ENCODE assay signal across 27 mouse cellular contexts in genomic region chr9:113964415-113964814, GRCm38 (mm10). TPM values are rescaled to one million over a fixed set of nuclear protein-coding genes. Genes with fewer than 3 reads are reported as not detected.
A peak's percentile ranks its signal among the peaks of the same experiment; 100 is the strongest.
DNase-seq lines count a peak whose midpoint lies in the region; ATAC-seq and TF ChIP-seq lines count a peak whose summit lies in the region.
"Had no signal": no experiment of that assay in that cellular context is flagged by ENCODE, and none has a peak within 500 bp of the region (broad histone marks: within the 10 kb centered on the region; RNA-seq: fewer than 3 reads in every experiment).

No protein-coding gene starts in this region.

- H3K4me2 ChIP-seq in liver, embryonic 12.5 days: no peak overlapping the region
- no peak overlapping the region for H3K4me2 ChIP-seq in liver, postnatal 0 days (ENCODE audit: low read depth, low read length)
- no peak overlapping the region for H3K4me2 ChIP-seq in myocyte (ENCODE audit: low read depth)
- no peak overlapping the region for H3K4me2 ChIP-seq in hindbrain, embryonic 11.5 days (replicated peaks; ENCODE audit: low read depth, low read length)
- H3K4me2 ChIP-seq: embryonic facial prominence, embryonic 13.5 days; embryonic facial prominence, embryonic 15.5 days; forebrain, embryonic 12.5 days had no signal

- TF ChIP-seq POLR2A in myocyte (IDR thresholded peaks at IDR 0.05; ENCODE audit: insufficient read length, low read depth): no peak

- H3K27me3 ChIP-seq in liver, embryonic 12.5 days (replicated peaks): no peaks in the 10 kb centered on the region
- H3K27me3 ChIP-seq in liver, postnatal 0 days (ENCODE audit: insufficient read depth, low read length): no peaks in the 10 kb centered on the region
- no peaks in the 10 kb centered on the region for H3K27me3 ChIP-seq in myocyte (ENCODE audit: control insufficient read depth, insufficient read depth, insufficient read length)
- H3K27me3 ChIP-seq in hindbrain, embryonic 11.5 days (ENCODE audit: control insufficient read depth, insufficient read depth, low read length): no peaks in the 10 kb centered on the region
- H3K27me3 ChIP-seq: CH12.LX; embryonic facial prominence, embryonic 13.5 days; embryonic facial prominence, embryonic 15.5 days; forebrain, embryonic 12.5 days; Patski had no signal

- no peak for TF ChIP-seq CTCF in liver, postnatal 0 days (IDR thresholded peaks at IDR 0.05; ENCODE audit: low read depth)

- no peak overlapping the region for H3ac ChIP-seq in myocyte (ENCODE audit: control insufficient read depth, insufficient read length)

- no peak overlapping the region for H3K9ac ChIP-seq in liver, embryonic 12.5 days
- H3K9ac ChIP-seq in liver, postnatal 0 days (replicated peaks): no peak overlapping the region
- no peak overlapping the region for H3K9ac ChIP-seq in hindbrain, embryonic 11.5 days (ENCODE audit: low read depth, low read length)
- H3K9ac ChIP-seq: embryonic facial prominence, embryonic 13.5 days; embryonic facial prominence, embryonic 15.5 days; forebrain, embryonic 12.5 days had no signal

- no peak for TF ChIP-seq EP300 in liver, postnatal 0 days (IDR thresholded peaks at IDR 0.05; ENCODE audit: low read depth)

- H3K9me3 ChIP-seq in liver, embryonic 12.5 days (replicated peaks): no peaks in the 10 kb centered on the region
- no peaks in the 10 kb centered on the region for H3K9me3 ChIP-seq in liver, postnatal 0 days (ENCODE audit: low read length)
- no peaks in the 10 kb centered on the region for H3K9me3 ChIP-seq in hindbrain, embryonic 11.5 days (ENCODE audit: control insufficient read depth, low read length)
- H3K9me3 ChIP-seq: embryonic facial prominence, embryonic 13.5 days; embryonic facial prominence, embryonic 15.5 days; forebrain, embryonic 10.5 days; forebrain, embryonic 12.5 days; G1E had no signal

- 89% methylated on average over 8 of the region's 8 CpGs for WGBS in liver, embryonic 12.5 days (ENCODE audit: insufficient replicate concordance)
- 91% methylated on average over 8 of the region's 8 CpGs for WGBS in liver, postnatal 0 days (ENCODE audit: insufficient replicate concordance)
- WGBS in hindbrain, embryonic 11.5 days: 96% methylated on average over 8 of the region's 8 CpGs

- H3K4me3 ChIP-seq in liver, embryonic 12.5 days: no peak overlapping the region
- no peak overlapping the region for H3K4me3 ChIP-seq in liver, postnatal 0 days (ENCODE audit: low read depth, low read length)
- H3K4me3 ChIP-seq in myocyte: no peak overlapping the region
- H3K4me3 ChIP-seq in hindbrain, embryonic 11.5 days (ENCODE audit: low read depth, low read length): no peak overlapping the region
- H3K4me3 ChIP-seq: embryonic facial prominence, embryonic 13.5 days; embryonic facial prominence, embryonic 15.5 days; erythroblast, embryonic 14.5 days; forebrain, embryonic 10.5 days; forebrain, embryonic 12.5 days had no signal

- H3K36me3 ChIP-seq in liver, embryonic 12.5 days: peaks cover 96% of the 10 kb centered on the region
- H3K36me3 ChIP-seq in liver, postnatal 0 days (replicated peaks; ENCODE audit: insufficient read depth, low read length): peaks cover 85% of the 10 kb centered on the region
- peaks cover 62% of the 10 kb centered on the region for H3K36me3 ChIP-seq in myocyte (ENCODE audit: control insufficient read depth, insufficient read depth)
- H3K36me3 ChIP-seq in hindbrain, embryonic 11.5 days (ENCODE audit: control insufficient read depth, insufficient read depth, low read length): peaks cover 8% of the 10 kb centered on the region

- ATAC-seq in liver, embryonic 12.5 days: no peak
- ATAC-seq in liver, postnatal 0 days: no peak
- no peak for ATAC-seq in hindbrain, embryonic 11.5 days (ENCODE audit: low FRiP score)
- ATAC-seq: activated CD4-positive, CD25-positive, alpha-beta regulatory T cell, adult 4 months; CD4-positive, CD25-positive, alpha-beta regulatory T cell, adult 4 months; forebrain, embryonic 14.5 days; forebrain, embryonic 16.5 days; Patski had no signal

- intact Hi-C loops in heart, postnatal 10 days (cut with DNase I): no loop called here

- H3K79me2 ChIP-seq in myocyte (ENCODE audit: control insufficient read depth, insufficient read depth): no peaks in the 10 kb centered on the region

- DNase-seq in heart, adult 11 months: peak; percentile 80
- DNase-seq in heart, postnatal 10 days: no peak
- no peak for DNase-seq in liver, postnatal 0 days
- no peak for DNase-seq in hindbrain, embryonic 11.5 days (ENCODE audit: low spot score)
- DNase-seq: adrenal gland, adult 8-10 months; adrenal gland, postnatal 14 days; adrenal gland, postnatal 36 days; B cell, adult 2 months; cerebellum, adult 11-12 months; cerebellum, adult 2 months; cerebellum, adult 9-10 months; cerebellum, postnatal 10 days; cerebellum, postnatal 25 days had no signal

- H3K27ac ChIP-seq in liver, embryonic 12.5 days: peak overlapping the region; percentile 15; the same call in 1 of the 2 replicates
- H3K27ac ChIP-seq in liver, postnatal 0 days (ENCODE audit: low read depth): no peak overlapping the region
- H3K27ac ChIP-seq in hindbrain, embryonic 11.5 days (ENCODE audit: low read depth, low read length): no peak overlapping the region
- H3K27ac ChIP-seq: embryonic facial prominence, embryonic 13.5 days; embryonic facial prominence, embryonic 15.5 days; forebrain, embryonic 10.5 days; forebrain, embryonic 12.5 days had no signal

- peaks cover 48% of the 10 kb centered on the region for H3K4me1 ChIP-seq in liver, embryonic 12.5 days
- H3K4me1 ChIP-seq in liver, postnatal 0 days (ENCODE audit: insufficient read depth): peaks cover 22% of the 10 kb centered on the region
- no peaks in the 10 kb centered on the region for H3K4me1 ChIP-seq in hindbrain, embryonic 11.5 days (replicated peaks; ENCODE audit: control insufficient read depth, insufficient read depth, low read length)
- H3K4me1 ChIP-seq: embryonic facial prominence, embryonic 13.5 days; embryonic facial prominence, embryonic 15.5 days; forebrain, embryonic 10.5 days; forebrain, embryonic 12.5 days had no signal

TF ChIP-seq in myocyte, 11 proteins besides CTCF, POLR2A, EP300 and RAD21:
- TF ChIP-seq SRF (IDR thresholded peaks at IDR 0.05; ENCODE audit: control insufficient read depth, insufficient read length, low read depth) (no peak), POLR2AphosphoS2 (IDR thresholded peaks at IDR 0.05; ENCODE audit: insufficient read length, low read depth) (peak; percentile 30)
TF ChIP-seq in myocyte: peak in this region for 1.

RNA-seq across cellular contexts. Expression of gene Ubp1, which starts 33.7 kb away (rescaled TPM):
- total RNA-seq in heart, postnatal 10 days (2021): 10 to 100 TPM; 32.7 TPM
- polyA plus RNA-seq in liver, embryonic 12.5 days (2016; fragmentation: Nextera tagmentation; extraction: Ambion mirVana): 59.8 and 64.6 TPM in 2 replicates
- 22.6 and 22.8 TPM in 2 replicates for polyA plus RNA-seq in liver, postnatal 0 days (2015; fragmentation: Nextera tagmentation; extraction: Ambion mirVana)
- 31.1 TPM for polyA plus RNA-seq in myocyte (2012; fragmentation: generic; extraction: Trizol)
- 46.6 and 47.0 TPM in 2 replicates for polyA plus RNA-seq in hindbrain, embryonic 11.5 days (2014; fragmentation: Nextera tagmentation; extraction: Ambion mirVana)
